Mouse (Mus musculus): ENCODE data around the gene Echdc3. TPM values are rescaled to one million over a fixed set of nuclear protein-coding genes. Genes with fewer than 3 reads are reported as not detected.

Echdc3 gene
- polyA plus RNA-seq, 2 experiments, result 8.7 to 8.8 TPM

DNA sequence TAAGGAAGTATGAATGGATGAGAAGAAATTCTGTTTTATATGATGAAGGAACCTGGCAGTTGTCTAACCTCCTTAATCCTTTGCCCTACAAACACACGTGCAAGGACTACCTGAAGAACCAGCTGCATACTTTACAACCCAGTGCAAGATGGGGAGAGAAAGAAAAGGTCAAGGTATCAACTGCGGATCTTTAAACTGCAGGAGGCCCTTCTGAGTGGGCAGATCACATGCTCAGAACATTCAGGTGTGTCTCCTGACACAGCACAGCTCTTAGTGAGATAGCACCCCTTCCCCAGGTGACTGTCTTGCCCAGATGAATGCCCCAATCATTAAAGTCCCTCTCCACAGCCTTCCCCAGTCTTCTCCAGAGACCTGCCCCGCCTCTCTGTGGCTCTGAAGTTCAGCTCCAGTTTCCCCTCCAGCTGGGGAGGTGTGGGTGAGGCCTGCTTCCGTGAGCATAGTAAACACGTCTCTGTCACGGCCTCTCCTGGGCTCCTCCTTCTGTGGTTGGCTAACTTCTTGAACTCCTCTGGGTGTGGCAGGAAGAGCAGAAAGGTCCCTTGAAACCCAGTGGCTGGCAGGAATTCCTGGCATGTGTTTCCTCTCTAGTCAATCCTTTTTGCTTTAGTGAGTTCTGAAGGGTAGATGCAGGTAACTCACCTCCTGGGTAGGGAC lies 50.3 kb downstream of the Echdc3 start:
- Histone ChIP-seq H3K36me3 (replicated peaks; ENCODE audit: control insufficient read depth, insufficient read depth, low read depth) (no peaks in the 10 kb centered on the region), H3K9ac (replicated peaks) (no peak overlapping the region), H3K9me3 (ENCODE audit: control insufficient read depth, low read length) (no peaks in the 10 kb centered on the region), H3K4me2 (ENCODE audit: low read depth) (no peak overlapping the region), H3K4me1 (replicated peaks; ENCODE audit: control insufficient read depth in 2 of 2, insufficient read depth in 2 of 2, low read length in 1 of 2) (peaks cover 0 to 7% of the 10 kb centered on the region in 2 experiments; a peak in 1 of 4 replicates), H3K4me3 (ENCODE audit: insufficient read depth in 1 of 2, low read depth in 2 of 2, low read length in 2 of 2) (no peak overlapping the region), H3K27me3 (ENCODE audit: control insufficient read depth, insufficient read depth, low read length) (no peaks in the 10 kb centered on the region), H3K27ac (no peak overlapping the region)
- TF ChIP-seq EP300 (IDR thresholded peaks at IDR 0.05; ENCODE audit: low read depth) (no peak), CTCF (IDR thresholded peaks at IDR 0.05; ENCODE audit: low read depth) (no peak)
- ATAC-seq (ENCODE audit: insufficient read depth), result no peak
- DNase-seq (ENCODE audit: low read depth in 3 of 3, low spot score in 3 of 3), result no peak
- WGBS (ENCODE audit: insufficient replicate concordance), result 24% methylated on average over 6 of the region's 6 CpGs

GRCm38 (mm10) chr2:6159735-6160134 lies 53.1 kb downstream of the Echdc3 start:
- Histone ChIP-seq H3K4me1 (replicated peaks; ENCODE audit: control insufficient read depth in 2 of 2, insufficient read depth in 2 of 2, low read length in 1 of 2) (peaks cover 0 to 7% of the 10 kb centered on the region in 2 experiments; a peak in 1 of 4 replicates), H3K4me3 (ENCODE audit: insufficient read depth in 1 of 2, low read depth in 2 of 2, low read length in 2 of 2) (no peak overlapping the region), H3K27me3 (ENCODE audit: control insufficient read depth, insufficient read depth, low read length) (no peaks in the 10 kb centered on the region), H3K27ac (no peak overlapping the region), H3K9ac (replicated peaks) (no peak overlapping the region), H3K9me3 (ENCODE audit: control insufficient read depth, low read length) (no peaks in the 10 kb centered on the region), H3K36me3 (replicated peaks; ENCODE audit: control insufficient read depth, insufficient read depth, low read depth) (no peaks in the 10 kb centered on the region), H3K4me2 (ENCODE audit: low read depth) (no peak overlapping the region)
- TF ChIP-seq EP300 (IDR thresholded peaks at IDR 0.05; ENCODE audit: low read depth) (no peak), CTCF (IDR thresholded peaks at IDR 0.05; ENCODE audit: low read depth) (no peak)
- DNase-seq (ENCODE audit: low read depth in 3 of 3, low spot score in 3 of 3) (no peak), ATAC-seq (ENCODE audit: insufficient read depth) (no peak; the same call in 1 of the 2 replicates)
- 16% methylated on average over 2 of the region's 2 CpGs for WGBS (ENCODE audit: insufficient replicate concordance)

DNA sequence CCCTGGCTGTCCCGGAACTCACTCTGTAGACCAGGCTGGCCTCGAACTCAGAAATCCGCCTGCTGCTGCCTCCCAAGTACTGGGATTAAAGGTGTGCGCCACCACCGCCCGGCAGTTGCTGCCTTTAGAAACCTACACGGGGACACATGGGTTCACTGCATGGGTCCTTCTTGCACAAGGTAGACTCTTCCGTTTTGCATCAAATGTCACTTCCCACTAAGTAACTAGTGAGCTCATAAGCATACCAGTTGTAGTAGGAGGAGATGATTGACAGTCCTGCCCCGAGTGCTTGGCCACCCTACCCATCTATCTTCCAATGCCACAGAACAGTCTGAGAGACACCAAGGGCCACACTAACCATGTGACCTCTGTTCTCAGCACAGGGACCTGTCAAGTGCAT lies 53.6 kb downstream of the Echdc3 start:
- H3K4me2 ChIP-seq (ENCODE audit: low read depth), result no peak overlapping the region
- WGBS (ENCODE audit: insufficient replicate concordance), result 51% methylated on average over 9 of the region's 9 CpGs

GRCm38 (mm10) chr2:6157635-6158034 lies 55.2 kb downstream of the Echdc3 start:
- Histone ChIP-seq H3K9me3 (ENCODE audit: control insufficient read depth, low read length) (no peaks in the 10 kb centered on the region), H3K27ac (no peak overlapping the region), H3K4me2 (ENCODE audit: low read depth) (no peak overlapping the region), H3K4me1 (replicated peaks; ENCODE audit: control insufficient read depth in 2 of 2, insufficient read depth in 2 of 2, low read length in 1 of 2) (peaks cover 0 to 7% of the 10 kb centered on the region in 2 experiments; a peak in 1 of 4 replicates), H3K27me3 (ENCODE audit: control insufficient read depth, insufficient read depth, low read length) (no peaks in the 10 kb centered on the region), H3K9ac (replicated peaks) (no peak overlapping the region), H3K36me3 (replicated peaks; ENCODE audit: control insufficient read depth, insufficient read depth, low read depth) (no peaks in the 10 kb centered on the region), H3K4me3 (ENCODE audit: insufficient read depth in 1 of 2, low read depth in 2 of 2, low read length in 2 of 2) (no peak overlapping the region)
- WGBS (ENCODE audit: insufficient replicate concordance), result 70% methylated on average over 7 of the region's 7 CpGs
- TF ChIP-seq CTCF (IDR thresholded peaks at IDR 0.05; ENCODE audit: low read depth), result no peak
- no peak for TF ChIP-seq EP300 (IDR thresholded peaks at IDR 0.05; ENCODE audit: low read depth)
- DNase-seq (ENCODE audit: low read depth in 3 of 3, low spot score in 3 of 3) (no peak), ATAC-seq (ENCODE audit: insufficient read depth) (no peak)

More for the DNA sequence above, 53.6 kb downstream of the Echdc3 start:
- H3K9ac ChIP-seq (replicated peaks), result no peak overlapping the region
- DNase-seq (ENCODE audit: low read depth in 3 of 3, low spot score in 3 of 3) (no peak), ATAC-seq (ENCODE audit: insufficient read depth) (no peak)
- no peaks in the 10 kb centered on the region for H3K9me3 ChIP-seq (ENCODE audit: control insufficient read depth, low read length)
- H3K27ac ChIP-seq, result no peak overlapping the region
- no peaks in the 10 kb centered on the region for H3K27me3 ChIP-seq (ENCODE audit: control insufficient read depth, insufficient read depth, low read length)
- no peaks in the 10 kb centered on the region for H3K36me3 ChIP-seq (replicated peaks; ENCODE audit: control insufficient read depth, insufficient read depth, low read depth)
- H3K4me1 ChIP-seq (replicated peaks; ENCODE audit: control insufficient read depth in 2 of 2, insufficient read depth in 2 of 2, low read length in 1 of 2), result peaks cover 0 to 7% of the 10 kb centered on the region in 2 experiments; a peak in 1 of 4 replicates
- TF ChIP-seq CTCF (IDR thresholded peaks at IDR 0.05; ENCODE audit: low read depth) (no peak), EP300 (IDR thresholded peaks at IDR 0.05; ENCODE audit: low read depth) (no peak)
- H3K4me3 ChIP-seq (ENCODE audit: insufficient read depth in 1 of 2, low read depth in 2 of 2, low read length in 2 of 2), result no peak overlapping the region

DNA sequence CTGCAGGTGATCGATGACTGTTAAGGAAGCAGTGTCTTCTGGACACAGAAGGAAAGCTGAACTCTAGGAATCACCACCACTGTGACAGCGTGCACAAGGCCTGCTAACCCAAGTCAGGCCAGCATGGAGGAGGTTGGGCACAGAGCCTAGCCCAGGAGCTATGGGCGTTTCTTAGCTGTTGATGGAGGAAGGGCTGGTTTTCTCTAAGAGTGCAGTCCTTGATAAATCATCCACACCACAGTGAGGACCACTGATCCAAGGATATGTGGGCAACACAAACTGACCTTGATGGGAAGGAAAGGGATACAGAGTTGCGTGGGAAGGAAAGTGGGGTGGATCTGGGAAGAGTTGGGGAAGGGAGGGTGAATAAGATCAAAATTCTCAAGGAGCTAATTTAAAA lies 55.6 kb downstream of the Echdc3 start:
- no peak for ATAC-seq (ENCODE audit: insufficient read depth)
- Histone ChIP-seq H3K27me3 (ENCODE audit: control insufficient read depth, insufficient read depth, low read length) (no peaks in the 10 kb centered on the region), H3K9me3 (ENCODE audit: control insufficient read depth, low read length) (no peaks in the 10 kb centered on the region), H3K4me2 (ENCODE audit: low read depth) (no peak overlapping the region), H3K4me1 (replicated peaks; ENCODE audit: control insufficient read depth in 2 of 2, insufficient read depth in 2 of 2, low read length in 1 of 2) (peaks cover 0 to 6% of the 10 kb centered on the region in 2 experiments; a peak in 1 of 4 replicates), H3K9ac (replicated peaks) (no peak overlapping the region), H3K36me3 (replicated peaks; ENCODE audit: control insufficient read depth, insufficient read depth, low read depth) (no peaks in the 10 kb centered on the region), H3K27ac (no peak overlapping the region), H3K4me3 (ENCODE audit: insufficient read depth in 1 of 2, low read depth in 2 of 2, low read length in 2 of 2) (no peak overlapping the region)
- 65% methylated on average over 4 of the region's 4 CpGs for WGBS (ENCODE audit: insufficient replicate concordance)
- no peak for DNase-seq (ENCODE audit: low read depth in 3 of 3, low spot score in 3 of 3)
- TF ChIP-seq EP300 (IDR thresholded peaks at IDR 0.05; ENCODE audit: low read depth), result no peak
- TF ChIP-seq CTCF (IDR thresholded peaks at IDR 0.05; ENCODE audit: low read depth), result no peak

Data from liver, embryonic 14.5 days (tissue).